6 mouse cellular contexts compared by ENCODE assay signal in the genomic region with DNA sequence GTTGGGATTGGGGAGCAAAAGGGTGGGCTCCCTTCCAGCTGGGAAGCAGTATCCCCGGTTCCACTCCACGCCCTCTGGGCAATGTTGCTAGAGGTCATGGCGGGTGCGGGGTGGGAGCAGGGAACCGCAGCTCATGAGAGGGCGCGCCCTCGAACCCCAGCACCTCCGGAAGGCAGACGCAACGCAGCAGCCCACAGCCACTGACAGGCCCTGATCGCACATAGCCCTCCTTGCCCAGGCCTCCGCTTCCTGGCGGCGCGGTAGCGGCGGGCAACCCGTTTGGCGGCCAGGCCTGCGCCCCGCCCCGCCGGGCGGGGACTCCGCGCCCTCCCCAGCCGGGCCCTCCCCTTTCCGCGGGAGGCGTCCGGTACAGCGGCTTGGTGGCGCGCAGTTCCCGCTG.
DNase-seq lines count a peak whose midpoint lies in the region; TF ChIP-seq lines count a peak whose summit lies in the region.
"Not testable (repeated sequence)": the region's sequence is repeated elsewhere in the genome, so short reads cannot be mapped to it uniquely, and the experiment has no call there.

No protein-coding gene starts in this region.

- TF ChIP-seq CTCF in ES-Bruce4 (IDR thresholded peaks at IDR 0.05; ENCODE audit: low read depth, low read length) = not testable (repeated sequence)

- H3K9me3 ChIP-seq in ES-Bruce4 (replicated peaks; ENCODE audit: control insufficient read depth, insufficient read depth, low read length, poor library complexity, severe bottlenecking); ES-E14 (ENCODE audit: control insufficient read depth, insufficient read depth, low read depth, low read length): not testable (repeated sequence)

- H3K4me3 ChIP-seq in ES-Bruce4 (ENCODE audit: low read depth, low read length) (peak overlapping the region; percentile 68), ES-E14 (ENCODE audit: insufficient read depth in 1 of 2, low read depth in 1 of 2, low read length in 2 of 2, poor library complexity in 1 of 2, severe bottlenecking in 1 of 2) (peak overlapping the region in 1 of 2 experiments; percentile 25; a peak in 1 of 4 replicates)

- H3K27me3 ChIP-seq in ES-Bruce4 (ENCODE audit: control insufficient read depth, insufficient read depth, low read length, poor library complexity, severe bottlenecking) = not testable (repeated sequence)

- not testable (repeated sequence) for TF ChIP-seq EP300 in ES-Bruce4 (IDR thresholded peaks at IDR 0.05; ENCODE audit: insufficient read depth, low read depth, low read length)

- not testable (repeated sequence) for H3K4me1 ChIP-seq in ES-Bruce4 (ENCODE audit: control insufficient read depth, insufficient read depth, low read length); ES-E14 (ENCODE audit: control insufficient read depth in 2 of 2, insufficient read depth in 2 of 2, low read length in 2 of 2, poor library complexity in 1 of 2)

- not testable (repeated sequence) for H3K36me3 ChIP-seq in ES-Bruce4 (ENCODE audit: control insufficient read depth, insufficient read depth, low read length, poor library complexity, severe bottlenecking); ES-E14 (ENCODE audit: control insufficient read depth, insufficient read depth, low read length, poor library complexity, severe bottlenecking)

- in situ Hi-C loops in ES-E14 (cut with MboI; ENCODE audit: low sequenced_read_pairs in 2 of 2, unreplicated experiment in 2 of 2) = not testable (repeated sequence)

- H3K9ac ChIP-seq in ES-Bruce4 (ENCODE audit: low read depth, poor library complexity, severe bottlenecking); ES-E14 (ENCODE audit: insufficient read depth, low read depth, low read length, poor library complexity, severe bottlenecking): not testable (repeated sequence)

- DNase-seq in 416B (ENCODE audit: low read depth) = peak; percentile 4
- DNase-seq in ES-E14 (ENCODE audit: low read depth, low spot score) = peak; percentile 19
- peak; percentile 70 for DNase-seq in R1 (ENCODE audit: low read depth, low spot score)
- peak; percentile 0 for DNase-seq in embryo, embryonic 11.5 days (ENCODE audit: low read depth, low spot score)
- peak; percentile 58 for DNase-seq in heart, adult 11 months

- H3K27ac ChIP-seq in ES-Bruce4 (ENCODE audit: insufficient read depth, low read length); ES-E14 (ENCODE audit: insufficient read depth, low read depth, low read length, poor library complexity, severe bottlenecking): not testable (repeated sequence)

- TF ChIP-seq POLR2A in ES-Bruce4 (IDR thresholded peaks at IDR 0.05; ENCODE audit: insufficient read depth, low read length) = not testable (repeated sequence)

Comparison
In these comparisons a context has a peak if more than half of its experiments do, and no peak if none do; other contexts are left out.
1. DNase-seq: peak in every context shown above with its lines; median percentile 70 in R1; 58 in heart, adult 11 months; 19 in ES-E14; 4 in 416B; 0 in embryo, embryonic 11.5 days.